8 mouse cellular contexts compared by ENCODE assay signal in genomic region chr4:33147825-33148224, GRCm38 (mm10). TPM values are rescaled to one million over a fixed set of nuclear protein-coding genes. Genes with fewer than 3 reads are reported as not detected.
DNase-seq lines count a peak whose midpoint lies in the region; ATAC-seq and TF ChIP-seq lines count a peak whose summit lies in the region.

No protein-coding gene starts in this region.

- TF ChIP-seq CTCF in heart, postnatal 0 days (IDR thresholded peaks at IDR 0.05; ENCODE audit: low read depth): peak; percentile 69

- no peak overlapping the region for H3K9ac ChIP-seq in heart, postnatal 0 days (replicated peaks; ENCODE audit: low read depth, low read length)

- no peak overlapping the region for H3K4me2 ChIP-seq in heart, postnatal 0 days (ENCODE audit: low read depth, low read length)

- 0 out of 2 replicates have a peak, but pooled peaks cover 5% of the 10 kb centered on the region for H3K27me3 ChIP-seq in heart, postnatal 0 days (ENCODE audit: control insufficient read depth, insufficient read depth, low read length)

- H3K27ac ChIP-seq in heart, postnatal 0 days (ENCODE audit: low read depth): no peak overlapping the region

- DNase-seq in heart, postnatal 0 days (ENCODE audit: low spot score): no peak
- no peak for DNase-seq in heart, postnatal 25 days (ENCODE audit: low spot score)
- DNase-seq in urinary bladder, postnatal 25 days (ENCODE audit: low spot score): peak; percentile 20
- DNase-seq in urinary bladder, postnatal 4 days (ENCODE audit: low spot score in 2 of 2): no peak
- peak; percentile 68 to 78 for DNase-seq in cerebellum, postnatal 10 days

- no peak for ATAC-seq in heart, postnatal 0 days (ENCODE audit: insufficient read depth, low read depth)
- ATAC-seq in inflammation-experienced regulatory T-cells, adult 6 months: peak; percentile 57
- peak; percentile 70 for ATAC-seq in megakaryocyte progenitor cell, adult 5-6 weeks (replicated peaks; ENCODE audit: poor library complexity)
- no peak for ATAC-seq in erythroid progenitor cell, adult 5-6 weeks (replicated peaks; ENCODE audit: low FRiP score, poor library complexity, severe bottlenecking)

- H3K4me1 ChIP-seq in heart, postnatal 0 days (ENCODE audit: control insufficient read depth, insufficient read depth): no peaks in the 10 kb centered on the region

- H3K4me3 ChIP-seq in heart, postnatal 0 days (ENCODE audit: low read depth, low read length): no peak overlapping the region

- no peaks in the 10 kb centered on the region for H3K9me3 ChIP-seq in heart, postnatal 0 days (replicated peaks; ENCODE audit: control insufficient read depth, low read length)

- TF ChIP-seq EP300 in heart, postnatal 0 days (IDR thresholded peaks at IDR 0.05; ENCODE audit: low read depth): no peak

- intact Hi-C loops in heart, postnatal 25 days (cut with DNase I): loop anchor here (1.0 to 5.0 kb wide), 2 partner anchors 54 to 144 kb away; no protein-coding TSS in a partner anchor

- no peaks in the 10 kb centered on the region for H3K36me3 ChIP-seq in heart, postnatal 0 days (replicated peaks; ENCODE audit: control insufficient read depth, insufficient read depth, low read length)

- 11% methylated on average over 2 of the region's 2 CpGs for WGBS in heart, postnatal 0 days

RNA-seq across cellular contexts. Expression of gene Gabrr1, which starts 15.5 kb away (rescaled TPM):
- total RNA-seq in heart, postnatal 0 days (2014; rRNA removed; ENCODE audit: low replicate concordance): not detected in 2 replicates
- polyA plus RNA-seq in heart, postnatal 0 days (2015; fragmentation: Nextera tagmentation; extraction: Ambion mirVana): not detected in 2 replicates
- under 1 TPM; 0.39 to 0.59 TPM for total RNA-seq in heart, postnatal 25 days (2021)
- not detected for polyA plus RNA-seq in inflammation-experienced regulatory T-cells, adult 6 months (2017; shearing (Covaris generic))
- total RNA-seq in megakaryocyte progenitor cell, adult 5-6 weeks (2015): not detected in 2 replicates
- total RNA-seq in megakaryocyte progenitor cell, adult 5-6 weeks (2017): not detected in 2 replicates
- not detected in 2 replicates for total RNA-seq in erythroid progenitor cell, adult 5-6 weeks (2015; ENCODE audit: low replicate concordance)
- not detected in 2 replicates for total RNA-seq in erythroid progenitor cell, adult 5-6 weeks (2017; ENCODE audit: low replicate concordance)

RNA-seq across cellular contexts. Expression of gene Pm20d2, which starts 41.7 kb away (rescaled TPM):
- total RNA-seq in heart, postnatal 0 days (2014; rRNA removed; ENCODE audit: low replicate concordance): 10.3 and 11.1 TPM in 2 replicates
- 2.8 and 4.4 TPM in 2 replicates for polyA plus RNA-seq in heart, postnatal 0 days (2015; fragmentation: Nextera tagmentation; extraction: Ambion mirVana)
- 10 to 100 TPM; 47.7 to 48.8 TPM for total RNA-seq in heart, postnatal 25 days (2021)
- not detected for polyA plus RNA-seq in inflammation-experienced regulatory T-cells, adult 6 months (2017; shearing (Covaris generic))
- total RNA-seq in megakaryocyte progenitor cell, adult 5-6 weeks (2015): 0.24 and 0.47 TPM in 2 replicates
- total RNA-seq in megakaryocyte progenitor cell, adult 5-6 weeks (2017): 0.37 TPM in 1 of 2 replicates, not detected in the other
- not detected in 2 replicates for total RNA-seq in erythroid progenitor cell, adult 5-6 weeks (2015; ENCODE audit: low replicate concordance)
- total RNA-seq in erythroid progenitor cell, adult 5-6 weeks (2017; ENCODE audit: low replicate concordance): not detected in 2 replicates

Comparison
In these comparisons a context has a peak if more than half of its experiments do, and no peak if none do; other contexts are left out.
1. DNase-seq: peak in urinary bladder, postnatal 25 days (single experiment) and cerebellum, postnatal 10 days (2 of 2); none in heart, postnatal 0 days (single experiment), heart, postnatal 25 days (single experiment) and urinary bladder, postnatal 4 days (0 of 2).
2. ATAC-seq: peak in inflammation-experienced regulatory T-cells, adult 6 months (single experiment) and megakaryocyte progenitor cell, adult 5-6 weeks (single experiment); none in heart, postnatal 0 days (single experiment) and erythroid progenitor cell, adult 5-6 weeks (single experiment).